Mouse (Mus musculus) ES-Bruce4 (cell line): ENCODE measurements around the gene Myo19.

Experiments
- EP300 ChIP-seq: IDR thresholded peaks from 2 replicates; pipeline ENCODE4 v1.6.1; 2011; ENCODE audit warnings: low read depth, low read length; ENCODE audit not compliant: insufficient read depth
- POLR2A ChIP-seq: IDR thresholded peaks from one replicate; pipeline ENCODE4 v1.8.1; 2011; ENCODE audit warnings: low read length; ENCODE audit not compliant: insufficient read depth

DNA sequence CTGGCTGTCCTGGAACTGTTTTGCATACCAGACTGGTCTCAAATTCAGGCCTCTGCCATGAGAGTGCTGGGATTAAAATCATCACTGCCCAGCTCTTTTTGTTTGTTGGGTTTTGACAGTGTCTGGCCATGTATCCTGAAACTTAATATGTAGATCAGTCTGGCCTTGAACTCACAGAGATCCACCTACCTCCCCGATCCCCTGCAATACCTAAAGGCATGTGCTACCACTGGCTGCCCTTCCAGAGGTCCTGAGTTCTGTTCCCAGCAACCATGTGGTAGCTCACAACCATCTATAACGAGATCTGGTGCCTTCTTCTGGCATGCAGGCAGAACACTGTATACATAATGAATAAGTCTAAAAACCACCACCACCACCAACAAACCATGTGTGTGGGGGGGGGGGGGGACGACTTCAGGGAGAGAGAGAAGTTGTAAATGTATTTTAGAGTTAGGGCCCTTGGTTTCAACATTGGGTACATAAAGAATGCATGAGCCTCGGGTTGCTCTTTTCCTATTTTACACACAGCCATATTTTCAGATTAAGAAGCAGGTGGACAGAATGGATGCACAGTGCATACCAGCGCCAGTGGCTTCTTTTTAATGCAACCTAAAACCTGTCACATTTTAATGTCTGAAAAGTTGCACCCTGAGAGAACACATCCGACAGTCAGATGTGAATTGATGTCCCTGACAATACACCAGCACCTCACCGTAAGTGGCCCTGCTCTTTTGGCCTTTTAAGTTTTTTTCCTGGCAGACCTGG lies 759 bp upstream of the Myo19 start:
- no peak for TF ChIP-seq POLR2A
- TF ChIP-seq EP300 = no peak
